Mouse (Mus musculus) monocyte, adult 2 months (primary cell): ENCODE measurements around the gene Mup19.
"Not testable (repeated sequence)": the region's sequence is repeated elsewhere in the genome, so short reads cannot be mapped to it uniquely, and the experiment has no call there.

Experiments
- DNase-seq, 2 experiments: peaks; one replicate each; pipeline ENCODE4 v3.0.0; 2022; ENCODE audit warnings: low spot score in 2 of 2, low read depth in 1 of 2

The Mup19 gene

DNA sequence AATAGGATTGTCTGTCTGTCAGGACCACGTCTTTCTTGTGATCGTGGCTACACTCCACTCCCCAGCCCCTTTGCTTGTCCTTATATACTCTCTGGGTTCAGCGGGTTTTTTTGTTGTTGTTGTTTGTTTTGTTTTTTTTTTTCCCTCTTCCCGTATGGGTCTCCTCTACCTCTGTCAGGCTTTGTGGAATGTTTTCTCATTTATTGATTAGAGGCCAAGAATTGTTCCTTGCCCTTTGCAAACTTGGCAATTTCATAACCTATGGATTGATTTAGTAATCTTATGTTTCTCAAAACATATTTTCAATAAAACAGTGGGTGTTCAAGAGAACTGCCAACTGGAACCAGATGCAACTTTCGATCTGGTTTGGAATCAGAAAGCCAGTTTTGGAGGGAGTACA lies at the start of gene Mup19:
Gene Mup19, minus strand, starts transcription at position 101 of the 400 bp plus-strand sequence.
- DNase-seq = not testable (repeated sequence)

DNA sequence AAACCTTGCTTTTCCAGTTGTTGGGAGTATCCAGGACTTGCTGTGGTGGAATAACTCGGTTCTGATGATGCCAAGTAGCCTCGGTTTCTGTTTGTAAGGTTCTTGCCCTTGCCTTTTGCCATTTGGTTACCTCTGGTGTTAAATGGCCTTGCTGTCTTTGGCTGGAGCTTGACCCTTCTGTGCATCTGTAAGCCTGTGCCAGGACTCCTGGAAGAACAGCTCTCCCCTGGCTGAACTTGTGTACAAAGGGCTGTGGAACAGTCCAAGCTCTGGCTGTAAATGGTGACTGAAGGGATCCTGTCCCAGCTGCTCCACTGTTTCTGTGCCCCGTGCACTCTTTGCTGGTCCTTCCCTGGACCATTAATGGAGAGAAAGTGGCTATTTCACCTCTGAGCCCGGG lies 47.1 kb upstream of the Mup19 start:
- no peak for DNase-seq

DNA sequence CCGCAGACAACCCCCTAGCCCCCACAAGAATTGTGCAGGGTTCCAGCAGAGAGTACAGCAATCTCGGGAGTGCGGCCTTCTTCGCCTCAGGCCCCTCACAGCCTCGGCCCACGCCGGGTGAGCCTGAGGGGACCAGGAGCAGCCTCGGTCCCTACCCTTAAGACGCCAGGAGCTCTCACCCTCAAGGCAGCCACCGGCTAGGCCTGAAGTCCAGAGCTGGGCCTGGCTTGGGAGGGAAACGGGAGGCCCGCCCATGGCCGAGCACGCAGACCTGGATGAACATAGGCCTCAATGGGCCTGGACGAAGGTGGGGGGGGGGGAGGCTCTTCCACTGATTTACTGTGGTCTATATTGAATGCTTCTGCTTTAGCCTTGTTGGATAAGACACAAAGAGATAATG lies 41.1 kb upstream of the Mup19 start:
- DNase-seq = no peak

DNA sequence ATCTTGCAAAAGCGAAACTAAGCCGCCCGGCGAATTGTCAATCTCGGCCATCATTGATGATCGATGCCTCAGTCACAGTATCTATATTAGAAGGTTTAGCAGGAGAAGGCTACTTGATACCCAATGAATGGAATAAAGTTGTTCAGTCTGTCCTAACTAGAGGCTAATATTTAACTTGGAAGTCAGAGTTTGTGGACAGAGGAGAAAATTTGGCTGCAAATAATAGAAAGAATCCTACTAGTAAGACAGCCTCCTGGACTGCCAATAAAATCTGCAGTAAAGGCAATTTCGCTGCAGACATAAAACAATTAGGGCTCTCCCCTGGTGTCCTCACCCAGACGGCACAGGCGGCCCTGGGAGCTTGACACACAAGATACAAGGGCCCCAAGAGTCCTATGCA lies 40.5 kb upstream of the Mup19 start:
- DNase-seq = not testable (repeated sequence)

DNA sequence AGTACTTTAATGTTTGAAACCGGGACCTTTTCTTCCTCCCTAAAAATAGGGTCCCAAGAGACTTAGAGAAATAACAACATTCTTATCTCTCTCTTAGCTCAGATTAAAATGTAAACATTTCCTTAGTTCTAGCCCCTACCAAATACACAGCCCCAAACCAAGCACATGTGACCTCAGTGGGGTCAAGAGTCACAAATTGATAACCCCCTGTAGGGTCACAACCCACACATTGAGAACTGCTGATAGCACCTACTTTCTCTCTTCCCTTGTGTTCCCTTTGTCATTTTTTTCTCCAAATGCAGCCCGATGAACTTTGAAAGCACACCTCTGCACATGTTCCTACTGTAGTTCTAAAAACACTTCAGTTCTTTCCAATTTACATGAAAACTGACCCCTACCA lies 33.5 kb upstream of the Mup19 start:
- DNase-seq = no peak

DNA sequence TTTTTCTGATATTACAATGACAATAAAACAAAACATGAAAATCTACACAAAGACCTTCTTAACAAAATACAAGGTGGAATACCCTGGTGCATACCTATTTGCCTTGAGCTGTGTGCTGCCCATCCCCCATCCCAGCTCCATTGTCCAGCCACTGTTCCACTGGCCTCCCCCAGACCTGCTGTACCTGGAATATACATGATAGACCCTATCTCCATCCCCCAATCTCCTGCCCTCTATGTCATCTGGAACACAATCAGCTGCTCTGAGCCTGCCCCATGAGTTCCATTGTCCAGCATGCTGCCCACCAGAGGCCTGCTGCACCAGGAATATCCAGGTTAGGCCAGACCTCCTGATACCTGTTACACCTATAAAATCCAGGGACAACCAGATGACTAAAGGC lies 31.4 kb upstream of the Mup19 start:
- DNase-seq = no peak

DNA sequence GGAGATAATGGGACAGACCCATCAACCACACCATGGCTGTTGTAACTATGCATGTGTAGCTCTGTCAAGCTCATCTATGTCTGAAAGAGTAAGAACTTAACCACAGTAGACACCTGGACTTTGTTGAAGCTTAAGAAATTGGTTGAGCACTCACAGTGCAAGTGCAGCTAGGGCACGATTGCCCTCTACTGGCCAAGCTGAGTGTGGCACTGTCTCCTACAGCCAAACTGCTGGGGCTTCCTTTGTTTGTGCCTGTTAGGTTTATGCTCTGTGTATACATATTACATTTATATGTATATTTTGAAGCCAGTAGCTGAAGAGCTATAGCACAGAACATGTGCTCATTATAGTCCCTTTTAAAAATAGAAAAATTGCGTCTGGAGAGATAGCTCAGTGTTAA lies 29.1 kb upstream of the Mup19 start:
- DNase-seq = not testable (repeated sequence)

DNA sequence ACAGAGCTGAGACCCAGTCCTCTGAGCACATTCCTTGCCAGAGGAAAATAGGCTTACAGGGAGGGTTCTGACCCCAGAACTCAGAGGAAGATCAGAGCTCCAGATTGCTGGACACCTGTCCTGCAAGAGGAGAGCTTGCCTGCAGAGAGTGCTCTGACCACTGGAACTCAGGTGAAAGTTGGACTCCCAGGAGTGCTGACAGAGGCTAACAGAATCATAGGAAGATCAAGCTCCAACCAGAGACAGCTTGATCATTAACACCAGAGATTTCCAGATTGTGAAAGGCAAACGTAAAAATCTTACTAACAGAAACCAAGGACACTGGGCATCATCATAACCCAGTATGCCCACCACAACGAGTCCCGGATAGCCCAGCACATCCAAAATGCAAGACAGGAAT lies 26.9 kb upstream of the Mup19 start:
- DNase-seq = not testable (repeated sequence)

DNA sequence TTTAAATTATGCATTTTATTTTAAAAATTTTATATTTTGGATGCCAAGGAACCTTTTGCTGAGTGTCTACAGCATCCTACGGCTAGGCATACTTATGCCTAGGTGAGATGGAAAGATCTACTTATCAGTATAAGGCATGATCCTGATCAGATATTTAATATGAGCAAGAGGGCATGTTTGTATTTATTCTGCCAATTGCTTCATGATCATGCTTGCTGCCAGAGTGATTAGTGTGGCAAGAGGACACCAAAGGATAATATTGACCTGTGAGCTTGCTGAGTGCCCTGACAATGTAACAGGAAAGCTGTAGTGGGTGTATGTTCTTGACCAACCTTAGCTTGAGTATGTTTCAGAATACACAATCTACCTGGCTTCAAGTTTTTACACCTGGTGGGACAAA lies 7.6 kb upstream of the Mup19 start:
- DNase-seq = not testable (repeated sequence)

DNA sequence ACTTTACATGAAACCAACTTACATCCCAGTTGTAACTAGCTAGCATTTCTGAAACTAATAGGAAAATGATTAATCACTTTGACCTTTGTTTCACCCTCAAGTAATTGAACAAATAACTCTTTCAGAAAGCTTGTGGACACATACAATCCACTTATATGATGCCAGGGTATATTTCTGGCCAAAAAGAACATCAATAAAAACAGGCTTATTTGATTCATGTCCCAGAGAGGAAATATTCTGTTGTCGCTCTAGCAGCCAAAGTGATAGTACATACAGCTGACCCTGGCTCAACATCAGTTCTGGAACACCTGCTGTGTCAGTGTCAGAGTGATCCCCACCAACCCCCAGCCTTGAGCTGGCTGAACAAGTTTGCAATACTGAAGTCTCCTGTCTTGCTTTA lies 2.2 kb upstream of the Mup19 start:
- DNase-seq = not testable (repeated sequence)
